Mouse (Mus musculus) thymus, adult 2 months (tissue): Measurements from ENCODE around the gene Opcml.

Experiments used
- CTCF ChIP-seq: fragments of 200-500 bp; IDR thresholded peaks from 2 replicates; pipeline ENCODE4 v1.5.1; 2012; ENCODE audit warnings: mild to moderate bottlenecking, control low read depth, low read length, moderate library complexity, borderline replicate concordance; ENCODE audit not compliant: control insufficient read depth, poor library complexity, insufficient read depth; ENCODE audit errors: extremely low read depth
- POLR2A ChIP-seq: fragments of 200-500 bp; IDR thresholded peaks from 2 replicates; pipeline ENCODE4 v1.6.1; 2012; ENCODE audit warnings: mild to moderate bottlenecking, low read length, control low read depth, moderate library complexity; ENCODE audit not compliant: control insufficient read depth, poor library complexity, insufficient read depth; ENCODE audit errors: extremely low read depth

GRCm38 (mm10) chr9:28471501-28471900 lies 680.9 kb downstream of the Opcml start:
- no peak for TF ChIP-seq POLR2A
- no peak for TF ChIP-seq CTCF
